17 mouse cellular contexts compared by ENCODE assay signal in the genomic region with DNA sequence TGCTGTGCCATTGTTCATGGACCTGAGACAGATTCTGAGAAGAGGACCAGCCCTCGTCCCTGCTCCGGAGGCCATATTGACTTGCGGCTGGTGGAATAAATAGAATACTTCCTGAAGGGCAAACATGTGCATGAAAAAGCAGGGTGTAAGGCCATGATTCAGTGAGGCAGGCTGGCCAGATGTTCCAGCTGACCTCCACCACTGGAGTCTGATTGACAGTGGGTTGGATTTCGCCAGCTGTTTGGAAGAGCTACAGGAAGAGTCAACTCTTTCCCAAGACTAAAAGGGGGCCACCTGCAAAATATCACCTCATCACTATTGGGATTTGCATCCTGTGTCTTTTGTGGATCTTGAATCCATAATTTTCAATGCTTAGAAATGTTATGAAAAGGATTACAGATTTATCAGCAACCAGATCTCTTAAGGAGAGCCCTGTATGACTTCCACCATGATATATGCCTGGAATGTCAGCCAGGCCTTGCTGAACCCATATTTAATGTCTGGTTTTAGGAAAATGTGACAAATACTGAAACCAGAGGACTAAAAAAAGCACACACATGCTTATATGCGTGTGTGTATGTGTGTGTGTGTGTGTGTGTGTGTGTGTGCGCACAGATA.
A peak's percentile ranks its signal among the peaks of the same experiment; 100 is the strongest.
DNase-seq lines count a peak whose midpoint lies in the region; ATAC-seq lines count a peak whose summit lies in the region.
"Had no signal": no experiment of that assay in that cellular context is flagged by ENCODE, and none has a peak within 500 bp of the region (broad histone marks: within the 10 kb centered on the region; RNA-seq: fewer than 3 reads in every experiment).

No protein-coding gene starts in this region.

- peak overlapping the region; percentile 11; the same call in 1 of the 2 replicates for H3K27ac ChIP-seq in intestine, embryonic 14.5 days (ENCODE audit: low read depth)
- no peak overlapping the region for H3K27ac ChIP-seq in intestine, embryonic 16.5 days (ENCODE audit: low read length)
- H3K27ac ChIP-seq: forebrain, embryonic 15.5 days had no signal

- no peak overlapping the region for H3K4me3 ChIP-seq in intestine, embryonic 14.5 days (ENCODE audit: low read depth, low read length)
- H3K4me3 ChIP-seq in intestine, embryonic 16.5 days (ENCODE audit: low read length) = no peak overlapping the region
- H3K4me3 ChIP-seq: erythroblast, embryonic 14.5 days; forebrain, embryonic 15.5 days had no signal

- H3K9ac ChIP-seq in intestine, embryonic 14.5 days (ENCODE audit: low read length) = no peak overlapping the region
- H3K9ac ChIP-seq in intestine, embryonic 16.5 days (ENCODE audit: low read depth, low read length) = no peak overlapping the region
- H3K9ac ChIP-seq: forebrain, embryonic 15.5 days; lung, embryonic 14.5 days had no signal

- WGBS in intestine, embryonic 14.5 days = 52% methylated on average over 6 of the region's 6 CpGs
- WGBS in intestine, embryonic 16.5 days = 58% methylated on average over 6 of the region's 6 CpGs

- H3K4me1 ChIP-seq in intestine, embryonic 14.5 days (replicated peaks; ENCODE audit: control insufficient read depth, insufficient read depth, low read length) = peaks cover 14% of the 10 kb centered on the region
- 0 out of 2 replicates have a peak, but pooled peaks cover 4% of the 10 kb centered on the region for H3K4me1 ChIP-seq in intestine, embryonic 16.5 days (ENCODE audit: control insufficient read depth, insufficient read depth, low read length)
- H3K4me1 ChIP-seq: forebrain, embryonic 15.5 days had no signal

- no peaks in the 10 kb centered on the region for H3K36me3 ChIP-seq in intestine, embryonic 14.5 days (ENCODE audit: control insufficient read depth, insufficient read depth, low read length)
- no peaks in the 10 kb centered on the region for H3K36me3 ChIP-seq in intestine, embryonic 16.5 days (ENCODE audit: control insufficient read depth, insufficient read depth, low read length)
- H3K36me3 ChIP-seq: forebrain, embryonic 15.5 days had no signal

- no peaks in the 10 kb centered on the region for H3K9me3 ChIP-seq in intestine, embryonic 14.5 days (ENCODE audit: control insufficient read depth, low read length)
- H3K9me3 ChIP-seq in intestine, embryonic 16.5 days (ENCODE audit: control insufficient read depth, low read length) = no peaks in the 10 kb centered on the region
- H3K9me3 ChIP-seq: forebrain, embryonic 15.5 days had no signal

- DNase-seq in intestine, embryonic 14.5 days (ENCODE audit: low spot score) = no peak
- DNase-seq in NIH3T3 (ENCODE audit: low read depth) = peak; percentile 56
- DNase-seq in kidney, adult 9 months = peak; percentile 21
- peak; percentile 57 for DNase-seq in mesoderm, embryonic 11.5 days (ENCODE audit: low read depth, low spot score)
- no peak for DNase-seq in lung, postnatal 36 days
- no peak for DNase-seq in gastrocnemius, postnatal 36 days
- DNase-seq: B cell, adult 2 months; cerebellum, adult 9-10 months; gastrocnemius, postnatal 10 days; lung, embryonic 14.5 days had no signal

- peak; percentile 60; the same call in 1 of the 2 replicates for ATAC-seq in intestine, embryonic 14.5 days (replicated peaks; ENCODE audit: low FRiP score, low TSS enrichment, low read depth)
- no peak; the same call in 1 of the 2 replicates for ATAC-seq in intestine, embryonic 16.5 days
- no peak for ATAC-seq in frontal cortex, adult (ENCODE audit: low TSS enrichment)
- ATAC-seq: forebrain, embryonic 15.5 days; hindbrain, embryonic 16.5 days; midbrain, embryonic 16.5 days had no signal

- H3K4me2 ChIP-seq in intestine, embryonic 14.5 days (ENCODE audit: low read length) = no peak overlapping the region
- no peak overlapping the region for H3K4me2 ChIP-seq in intestine, embryonic 16.5 days (ENCODE audit: low read depth, low read length)
- H3K4me2 ChIP-seq: forebrain, embryonic 15.5 days; heart, embryonic 11.5 days; lung, embryonic 14.5 days had no signal

- H3K27me3 ChIP-seq in intestine, embryonic 14.5 days (replicated peaks; ENCODE audit: control insufficient read depth, insufficient read depth, low read length) = no peaks in the 10 kb centered on the region
- H3K27me3 ChIP-seq in intestine, embryonic 16.5 days (replicated peaks; ENCODE audit: control insufficient read depth, insufficient read depth, low read length) = no peaks in the 10 kb centered on the region
- H3K27me3 ChIP-seq: forebrain, embryonic 15.5 days had no signal

- intact Hi-C loops in gastrocnemius, postnatal 36 days (cut with DNase I) = no loop called here

Comparison
In these comparisons a context has a peak if more than half of its experiments do, and no peak if none do; other contexts are left out.
1. DNase-seq: peak in NIH3T3 (single experiment), kidney, adult 9 months (single experiment) and mesoderm, embryonic 11.5 days (single experiment); none in intestine, embryonic 14.5 days (single experiment), lung, postnatal 36 days (single experiment) and gastrocnemius, postnatal 36 days (0 of 2).